Mouse (Mus musculus) embryonic facial prominence, embryonic 13.5 days (tissue): ENCODE data around the gene St6galnac5. TPM values are rescaled to one million over a fixed set of nuclear protein-coding genes. Genes with fewer than 3 reads are reported as not detected.

Experiments used
- ATAC-seq: fragments of 200-750 bp; cut with Nextera tagmentation; 2 replicates; pipeline ENCODE4 v1.8.0; 2017; ENCODE audit warnings: low read depth; ENCODE audit not compliant: insufficient number of reproducible peaks, insufficient read depth, low FRiP score, low TSS enrichment
- H3K27ac ChIP-seq: fragments of 300-500 bp; sonication (generic); 2 replicates; pipeline ENCODE4 v1.5.1; 2015; ENCODE audit warnings: moderate library complexity, mild to moderate bottlenecking, inconsistent platforms
- H3K27me3 ChIP-seq: fragments of 300-500 bp; sonication (generic); 2 replicates; pipeline ENCODE4 v1.6.1; 2015; ENCODE audit warnings: mild to moderate bottlenecking, inconsistent platforms
- H3K36me3 ChIP-seq: fragments of 300-500 bp; sonication (generic); 2 replicates; pipeline ENCODE4 v1.6.1; 2015; ENCODE audit warnings: mild to moderate bottlenecking, inconsistent platforms
- H3K4me1 ChIP-seq: fragments of 300-500 bp; sonication (generic); 2 replicates; pipeline ENCODE4 v1.6.1; 2015; ENCODE audit warnings: inconsistent platforms
- H3K4me2 ChIP-seq: fragments of 300-500 bp; sonication (generic); 2 replicates; pipeline ENCODE4 v1.6.1; 2015; ENCODE audit warnings: moderate library complexity, mild to moderate bottlenecking, inconsistent platforms
- H3K4me3 ChIP-seq: fragments of 300-500 bp; sonication (generic); 2 replicates; pipeline ENCODE4 v1.5.1; 2015; ENCODE audit warnings: mild to moderate bottlenecking, inconsistent platforms
- H3K9ac ChIP-seq: fragments of 300-500 bp; sonication (generic); 2 replicates; pipeline ENCODE4 v1.6.1; 2015; ENCODE audit warnings: mild to moderate bottlenecking, inconsistent platforms
- H3K9me3 ChIP-seq: fragments of 300-500 bp; sonication (generic); 2 replicates; pipeline ENCODE4 v1.6.1; 2016; ENCODE audit warnings: inconsistent platforms
- WGBS: fragments of 180-500 bp; shearing (Covaris S2); methylation state at CpG from one replicate; pipeline ENCODE4 v1.1.7; 2015; ENCODE audit warnings: mixed read lengths; 5-methylcytosine and 5-hydroxymethylcytosine counted together
- polyA plus RNA-seq: library from polyadenylated mRNA; unstranded; fragments of >200 nt; fragmentation: Nextera tagmentation; extraction: Ambion mirVana; gene quantifications from 2 replicates; pipeline ENCODE4 v1.2.1, GENCODE M21; 2015

St6galnac5 gene
- polyA plus RNA-seq, 1 experiment from 2014 or later, result 3.1 TPM

- Histone ChIP-seq H3K9me3 (no peaks in the 10 kb centered on the region), H3K4me3 (no peak overlapping the region), H3K4me1 (peaks cover 36% of the 10 kb centered on the region), H3K4me2 (no peak overlapping the region), H3K27me3 (no peaks in the 10 kb centered on the region; the same call in 1 of the 2 replicates), H3K36me3 (no peaks in the 10 kb centered on the region), H3K9ac (no peak overlapping the region), H3K27ac (no peak overlapping the region)
- no peak for ATAC-seq
- 60% methylated on average over 4 of the region's 4 CpGs for WGBS
Measured at GRCm38 (mm10) chr3:152881706-152882105, 100.3 kb downstream of the St6galnac5 start.

- H3K36me3 ChIP-seq, result no peaks in the 10 kb centered on the region
- peaks cover 36% of the 10 kb centered on the region for H3K4me1 ChIP-seq
- no peaks in the 10 kb centered on the region for H3K9me3 ChIP-seq
- H3K9ac ChIP-seq, result no peak overlapping the region
- H3K4me2 ChIP-seq, result peak overlapping the region; percentile 45
- H3K27ac ChIP-seq, result no peak overlapping the region
- no peak for ATAC-seq
- no peak overlapping the region for H3K4me3 ChIP-seq
- WGBS, result 17% methylated on average over 15 of the region's 15 CpGs
- H3K27me3 ChIP-seq, result no peaks in the 10 kb centered on the region; the same call in 1 of the 2 replicates
Measured at GRCm38 (mm10) chr3:152880121-152880835, 101.8 kb downstream of the St6galnac5 start.

- Histone ChIP-seq H3K36me3 (no peaks in the 10 kb centered on the region), H3K9ac (no peak overlapping the region)
Measured at GRCm38 (mm10) chr3:152875723-152876290, 106.2 kb downstream of the St6galnac5 start.

GRCm38 (mm10) chr3:152874431-152875355 is 107.4 kb downstream of the St6galnac5 start:
- Histone ChIP-seq H3K4me1 (no peaks in the 10 kb centered on the region), H3K9me3 (no peaks in the 10 kb centered on the region), H3K36me3 (no peaks in the 10 kb centered on the region), H3K27me3 (no peaks in the 10 kb centered on the region), H3K4me3 (no peak overlapping the region), H3K4me2 (no peak overlapping the region), H3K27ac (no peak overlapping the region), H3K9ac (no peak overlapping the region)
- WGBS, result 80% methylated on average over 17 of the region's 17 CpGs
- ATAC-seq, result no peak

More at GRCm38 (mm10) chr3:152875723-152876290, 106.2 kb downstream of the St6galnac5 start:
- Histone ChIP-seq H3K4me3 (no peak overlapping the region), H3K4me1 (peaks cover 11% of the 10 kb centered on the region), H3K27me3 (no peaks in the 10 kb centered on the region), H3K27ac (no peak overlapping the region), H3K4me2 (no peak overlapping the region), H3K9me3 (no peaks in the 10 kb centered on the region)
- 81% methylated on average over 6 of the region's 6 CpGs for WGBS
- ATAC-seq, result no peak

- WGBS, result 60% methylated on average over 6 of the region's 6 CpGs
- no peak for ATAC-seq
- Histone ChIP-seq H3K27me3 (no peaks in the 10 kb centered on the region), H3K9me3 (no peaks in the 10 kb centered on the region), H3K4me2 (no peak overlapping the region), H3K36me3 (no peaks in the 10 kb centered on the region), H3K9ac (no peak overlapping the region), H3K4me3 (no peak overlapping the region), H3K4me1 (no peaks in the 10 kb centered on the region), H3K27ac (no peak overlapping the region)
Measured at GRCm38 (mm10) chr3:152872596-152872995, 109.5 kb downstream of the St6galnac5 start.

GRCm38 (mm10) chr3:152872054-152872453 is 110.0 kb downstream of the St6galnac5 start:
- Histone ChIP-seq H3K27me3 (no peaks in the 10 kb centered on the region), H3K27ac (no peak overlapping the region), H3K36me3 (no peaks in the 10 kb centered on the region), H3K4me3 (no peak overlapping the region), H3K9me3 (no peaks in the 10 kb centered on the region), H3K4me2 (no peak overlapping the region), H3K9ac (no peak overlapping the region), H3K4me1 (no peaks in the 10 kb centered on the region)
- no peak for ATAC-seq
- 84% methylated on average over 12 of the region's 12 CpGs for WGBS

GRCm38 (mm10) chr3:152867654-152868525 is 114.2 kb downstream of the St6galnac5 start:
- Histone ChIP-seq H3K4me3 (no peak overlapping the region), H3K27ac (no peak overlapping the region), H3K9me3 (no peaks in the 10 kb centered on the region), H3K36me3 (no peaks in the 10 kb centered on the region), H3K9ac (no peak overlapping the region), H3K4me1 (no peaks in the 10 kb centered on the region), H3K4me2 (no peak overlapping the region), H3K27me3 (no peaks in the 10 kb centered on the region)
- WGBS, result 83% methylated on average over 12 of the region's 12 CpGs
- no peak for ATAC-seq

GRCm38 (mm10) chr3:152866035-152866965 is 115.7 kb downstream of the St6galnac5 start:
- no peak overlapping the region for H3K4me3 ChIP-seq
- H3K9ac ChIP-seq, result no peak overlapping the region
- H3K4me1 ChIP-seq, result no peaks in the 10 kb centered on the region
- H3K27me3 ChIP-seq, result no peaks in the 10 kb centered on the region
- H3K36me3 ChIP-seq, result no peaks in the 10 kb centered on the region
- no peak overlapping the region for H3K27ac ChIP-seq
- ATAC-seq, result no peak
- H3K4me2 ChIP-seq, result no peak overlapping the region
- WGBS, result 83% methylated on average over 22 of the region's 22 CpGs
- no peaks in the 10 kb centered on the region for H3K9me3 ChIP-seq

GRCm38 (mm10) chr3:152861978-152862377 is 120.1 kb downstream of the St6galnac5 start:
- H3K9me3 ChIP-seq, result no peaks in the 10 kb centered on the region
- no peak overlapping the region for H3K4me2 ChIP-seq
- no peak overlapping the region for H3K4me3 ChIP-seq
- no peak overlapping the region for H3K27ac ChIP-seq
- no peaks in the 10 kb centered on the region for H3K4me1 ChIP-seq
- no peaks in the 10 kb centered on the region for H3K27me3 ChIP-seq
- H3K36me3 ChIP-seq, result no peaks in the 10 kb centered on the region
- 58% methylated on average over 1 of the region's 1 CpGs for WGBS
- no peak for ATAC-seq
- no peak overlapping the region for H3K9ac ChIP-seq

GRCm38 (mm10) chr3:152861450-152861849 is 120.6 kb downstream of the St6galnac5 start:
- WGBS, result 77% methylated on average over 4 of the region's 4 CpGs
- no peak overlapping the region for H3K9ac ChIP-seq
- ATAC-seq, result no peak

More at GRCm38 (mm10) chr3:152861450-152861849, 120.6 kb downstream of the St6galnac5 start:
- Histone ChIP-seq H3K4me3 (no peak overlapping the region), H3K4me2 (no peak overlapping the region), H3K36me3 (no peaks in the 10 kb centered on the region), H3K9me3 (no peaks in the 10 kb centered on the region), H3K27me3 (no peaks in the 10 kb centered on the region), H3K4me1 (no peaks in the 10 kb centered on the region), H3K27ac (no peak overlapping the region)
